Mouse (Mus musculus) stomach, postnatal 0 days (tissue): Measurements from ENCODE around the gene Abr.

Experiments
- CTCF ChIP-seq: IDR thresholded peaks from 2 replicates; pipeline ENCODE4 v1.5.1; 2016; ENCODE audit warnings: antibody characterized with exemption, low read depth, mild to moderate bottlenecking, moderate library complexity
- EP300 ChIP-seq: optimal IDR thresholded peaks from 2 replicates; pipeline ENCODE3; 2016; ENCODE audit warnings: antibody characterized with exemption

DNA sequence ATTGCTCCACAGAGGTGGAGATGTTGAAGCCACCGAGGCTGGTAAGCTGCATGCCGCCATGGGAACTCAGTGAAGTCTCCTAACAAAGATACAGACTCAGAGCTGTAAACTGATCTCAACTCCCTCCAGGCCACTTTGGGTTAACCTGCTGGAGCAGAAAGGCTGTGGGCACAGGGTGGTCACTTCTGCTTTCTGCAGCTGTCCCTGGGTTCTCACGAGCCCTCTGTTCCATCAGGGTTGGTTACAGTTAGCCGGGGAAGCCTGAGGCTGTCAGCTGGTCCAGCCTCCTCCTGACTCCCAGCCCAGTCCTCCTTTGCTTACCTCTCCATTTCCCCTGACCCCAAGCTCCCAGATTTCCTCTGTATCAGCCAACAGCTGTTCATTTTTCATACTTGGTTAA, 45.7 kb upstream of the Abr start:
- TF ChIP-seq EP300 = no peak
- TF ChIP-seq CTCF = no peak
